Mouse (Mus musculus) lung, postnatal 0 days (tissue): ENCODE results near the gene Hps4. TPM values are rescaled to one million over a fixed set of nuclear protein-coding genes. Genes with fewer than 3 reads are reported as not detected.

Source experiments
- ATAC-seq: fragments of 200-750 bp; cut with Nextera tagmentation; 2 replicates; pipeline ENCODE4 v1.8.0; 2017; ENCODE audit warnings: moderate library complexity
- DNase-seq: peaks from one replicate; pipeline ENCODE4 v3.0.0-alpha.2; 2016; ENCODE audit warnings: low spot score
- H3K27ac ChIP-seq: fragments of 300-500 bp; sonication (generic); 2 replicates; pipeline ENCODE4 v1.5.1; 2014; ENCODE audit warnings: antibody characterized with exemption, mild to moderate bottlenecking, low read length, mixed read lengths
- H3K27me3 ChIP-seq: fragments of 300-500 bp; sonication (generic); replicated peaks from 2 replicates; pipeline ENCODE4 v1.6.1; 2014; ENCODE audit warnings: low read length, mixed read lengths; ENCODE audit not compliant: insufficient read depth
- H3K36me3 ChIP-seq: fragments of 300-500 bp; sonication (generic); 2 replicates; pipeline ENCODE4 v1.6.1; 2014; ENCODE audit warnings: low read length, mixed read lengths; ENCODE audit not compliant: insufficient read depth
- H3K4me1 ChIP-seq: fragments of 300-500 bp; sonication (generic); 2 replicates; pipeline ENCODE4 v1.6.1; 2014; ENCODE audit warnings: antibody characterized with exemption, low read depth, low read length, mixed read lengths; ENCODE audit not compliant: insufficient read depth
- H3K4me2 ChIP-seq: fragments of 300-500 bp; sonication (generic); replicated peaks from 2 replicates; pipeline ENCODE4 v1.6.1; 2014; ENCODE audit warnings: low read depth, mild to moderate bottlenecking, low read length, moderate library complexity, mixed read lengths
- H3K4me3 ChIP-seq: fragments of 300-500 bp; sonication (generic); 2 replicates; pipeline ENCODE4 v1.5.1; 2014; ENCODE audit warnings: low read depth, low read length
- H3K9ac ChIP-seq: fragments of 300-500 bp; sonication (generic); replicated peaks from 2 replicates; pipeline ENCODE4 v1.6.1; 2014; ENCODE audit warnings: low read depth, mild to moderate bottlenecking
- H3K9me3 ChIP-seq: fragments of 300-500 bp; sonication (generic); 2 replicates; pipeline ENCODE4 v1.6.1; 2016; ENCODE audit warnings: low read length, mixed read lengths
- CTCF ChIP-seq: IDR thresholded peaks from 2 replicates; pipeline ENCODE4 v1.5.1; 2016; ENCODE audit warnings: antibody characterized with exemption, mild to moderate bottlenecking
- EP300 ChIP-seq: IDR thresholded peaks from 2 replicates; pipeline ENCODE4 v1.6.1; 2016; ENCODE audit warnings: antibody characterized with exemption, mild to moderate bottlenecking, control low read depth
- WGBS: fragments of 180-500 bp; shearing (Covaris S2); extraction: QIAGEN DNeasy Blood & Tissue Kit; methylation state at CpG from one replicate; pipeline ENCODE4 v1.1.7; 2014; 5-methylcytosine and 5-hydroxymethylcytosine counted together
- polyA plus RNA-seq: library from polyadenylated mRNA; unstranded; fragments of >200 nt; fragmentation: Nextera tagmentation; extraction: Ambion mirVana; gene quantifications from 2 replicates; pipeline ENCODE4 v1.2.1, GENCODE M21; 2015

Gene Hps4
- polyA plus RNA-seq, 1 experiment from 2014 or later = 19.7 TPM

GRCm38 (mm10) chr5:112356322-112356721 lies 13.4 kb downstream of the Hps4 start:
- ATAC-seq = peak; percentile 59
- Histone ChIP-seq H3K9ac (no peak overlapping the region), H3K4me3 (no peak overlapping the region), H3K4me2 (no peak overlapping the region), H3K9me3 (no peaks in the 10 kb centered on the region), H3K27ac (no peak overlapping the region), H3K36me3 (peaks cover 18% of the 10 kb centered on the region), H3K4me1 (no peaks in the 10 kb centered on the region), H3K27me3 (no peaks in the 10 kb centered on the region)
- DNase-seq = peak; percentile 5
- WGBS = 81% methylated on average over 9 of the region's 9 CpGs
- TF ChIP-seq CTCF = no peak
- TF ChIP-seq EP300 = no peak

DNA sequence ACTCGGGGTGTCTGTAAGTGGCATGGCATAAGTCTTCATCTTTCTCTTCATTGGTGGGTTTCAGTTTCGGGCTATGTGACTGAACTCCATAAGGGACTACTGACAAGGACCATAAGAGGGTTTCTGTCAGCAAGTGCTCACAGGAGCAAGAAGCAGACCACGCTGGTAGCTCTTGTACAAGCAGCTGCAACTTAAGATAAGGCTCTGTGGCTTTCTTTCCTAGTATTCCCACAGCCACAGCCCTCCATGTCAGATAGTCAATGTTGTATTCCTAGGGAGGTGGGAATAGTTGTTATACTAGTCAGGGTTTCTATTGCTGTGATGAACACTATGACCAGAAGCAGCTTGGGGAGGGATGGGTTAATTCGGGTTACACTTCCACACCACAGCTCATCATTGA lies 16.6 kb downstream of the Hps4 start:
- no peak overlapping the region for H3K9ac ChIP-seq
- DNase-seq (no peak), ATAC-seq (no peak)
- H3K9me3 ChIP-seq = no peaks in the 10 kb centered on the region
- no peak overlapping the region for H3K4me2 ChIP-seq
- TF ChIP-seq CTCF = no peak
- TF ChIP-seq EP300 = no peak
- WGBS = 86% methylated on average over 4 of the region's 4 CpGs
- no peak overlapping the region for H3K4me3 ChIP-seq
- H3K4me1 ChIP-seq = no peaks in the 10 kb centered on the region
- H3K36me3 ChIP-seq = peaks cover 10% of the 10 kb centered on the region
- no peaks in the 10 kb centered on the region for H3K27me3 ChIP-seq
- no peak overlapping the region for H3K27ac ChIP-seq

- H3K4me1 ChIP-seq = no peaks in the 10 kb centered on the region
- peaks cover 9% of the 10 kb centered on the region for H3K36me3 ChIP-seq
- no peak overlapping the region for H3K4me2 ChIP-seq
- H3K27ac ChIP-seq = no peak overlapping the region
- TF ChIP-seq EP300 (no peak), CTCF (no peak)
- no peaks in the 10 kb centered on the region for H3K27me3 ChIP-seq
- ATAC-seq (no peak), DNase-seq (no peak)
- 96% methylated on average over 3 of the region's 3 CpGs for WGBS
- H3K9ac ChIP-seq = no peak overlapping the region
- no peak overlapping the region for H3K4me3 ChIP-seq
- no peaks in the 10 kb centered on the region for H3K9me3 ChIP-seq
Observed at GRCm38 (mm10) chr5:112360077-112360476, 17.2 kb downstream of the Hps4 start.

GRCm38 (mm10) chr5:112364184-112364797 lies 21.4 kb downstream of the Hps4 start:
- ATAC-seq (no peak), DNase-seq (no peak)
- H3K9ac ChIP-seq = no peak overlapping the region
- no peaks in the 10 kb centered on the region for H3K9me3 ChIP-seq
- H3K27ac ChIP-seq = no peak overlapping the region
- H3K4me1 ChIP-seq = no peaks in the 10 kb centered on the region
- H3K4me2 ChIP-seq = no peak overlapping the region
- H3K4me3 ChIP-seq = no peak overlapping the region
- no peaks in the 10 kb centered on the region for H3K27me3 ChIP-seq
- peaks cover 11% of the 10 kb centered on the region for H3K36me3 ChIP-seq
- no peak for TF ChIP-seq CTCF
- no peak for TF ChIP-seq EP300
- WGBS = 75% methylated on average over 10 of the region's 10 CpGs

DNA sequence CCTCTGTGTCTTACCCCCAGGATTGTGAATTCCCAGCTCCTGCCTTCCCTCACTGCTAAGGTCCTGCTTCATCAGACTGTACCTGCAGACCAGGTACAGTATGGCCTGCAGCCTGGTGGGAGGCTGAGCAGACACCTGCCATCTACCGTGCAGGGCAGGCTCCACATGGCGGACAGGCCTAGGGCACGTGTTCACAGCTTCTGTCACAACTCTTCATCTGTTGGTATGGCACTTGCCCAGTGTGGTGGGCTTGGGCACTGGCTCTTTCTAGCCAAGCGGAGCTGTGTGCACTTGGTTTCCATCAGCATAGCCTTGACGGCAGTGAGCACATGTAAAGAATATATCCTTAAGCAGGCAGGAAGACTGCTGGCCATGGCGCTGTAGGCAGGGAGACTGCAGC lies 24.0 kb downstream of the Hps4 start:
- H3K36me3 ChIP-seq = peaks cover 11% of the 10 kb centered on the region
- H3K4me1 ChIP-seq = no peaks in the 10 kb centered on the region
- H3K4me3 ChIP-seq = no peak overlapping the region
- no peaks in the 10 kb centered on the region for H3K9me3 ChIP-seq
- no peaks in the 10 kb centered on the region for H3K27me3 ChIP-seq
- ATAC-seq = no peak
- H3K4me2 ChIP-seq = no peak overlapping the region
- WGBS = 94% methylated on average over 6 of the region's 6 CpGs
- H3K27ac ChIP-seq = no peak overlapping the region
- TF ChIP-seq CTCF = no peak
- TF ChIP-seq EP300 = no peak
- no peak for DNase-seq
- no peak overlapping the region for H3K9ac ChIP-seq

GRCm38 (mm10) chr5:112367338-112367737 lies 24.5 kb downstream of the Hps4 start:
- Histone ChIP-seq H3K4me3 (no peak overlapping the region), H3K27ac (no peak overlapping the region), H3K9ac (no peak overlapping the region), H3K9me3 (no peaks in the 10 kb centered on the region), H3K36me3 (peaks cover 11% of the 10 kb centered on the region), H3K4me1 (no peaks in the 10 kb centered on the region), H3K27me3 (no peaks in the 10 kb centered on the region), H3K4me2 (no peak overlapping the region)
- TF ChIP-seq EP300 (no peak), CTCF (0 out of 2 replicates have a peak, but pooled peaks have one; percentile 8)
- ATAC-seq (no peak), DNase-seq (no peak)
- 84% methylated on average over 4 of the region's 4 CpGs for WGBS

DNA sequence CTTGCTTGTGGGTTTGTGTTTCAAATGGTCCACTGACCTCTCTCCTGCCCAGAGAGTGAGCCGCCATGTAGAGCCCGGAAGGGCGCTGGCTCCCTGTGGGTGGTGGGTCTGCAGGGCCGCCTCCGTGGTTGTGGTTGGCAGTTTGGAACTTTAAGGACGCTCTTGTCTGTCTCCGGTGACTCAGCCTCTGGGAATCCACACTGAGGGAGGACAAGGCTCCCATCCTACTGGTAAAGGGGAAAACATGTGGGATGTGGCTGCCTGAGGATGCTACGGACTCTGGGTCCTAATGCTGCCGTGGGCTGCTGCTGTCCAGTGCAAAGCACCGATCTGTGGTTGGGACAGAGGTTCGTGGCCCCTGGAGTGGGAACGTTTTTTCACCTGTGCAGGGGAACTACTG lies 25.0 kb downstream of the Hps4 start:
- TF ChIP-seq CTCF (no peak), EP300 (no peak)
- H3K36me3 ChIP-seq = peaks cover 11% of the 10 kb centered on the region

More for the DNA sequence above, 25.0 kb downstream of the Hps4 start:
- DNase-seq (no peak), ATAC-seq (no peak)
- WGBS = 85% methylated on average over 12 of the region's 12 CpGs
- no peak overlapping the region for H3K27ac ChIP-seq
- H3K4me1 ChIP-seq = no peaks in the 10 kb centered on the region
- H3K4me3 ChIP-seq = no peak overlapping the region
- no peaks in the 10 kb centered on the region for H3K27me3 ChIP-seq
- H3K9me3 ChIP-seq = no peaks in the 10 kb centered on the region
- no peak overlapping the region for H3K4me2 ChIP-seq
- no peak overlapping the region for H3K9ac ChIP-seq
